Mouse (Mus musculus) splenic B cell, adult 2 months (primary cell): ENCODE measurements at regions not wholly inside any gene's neighbourhood (a gene's known extent, or its start where the extent isn't known, plus 50 kb on each side); places are given as distances from the start of the nearest gene placed in this dataset.

Experiments used
- DNase-seq: peaks from one replicate; pipeline ENCODE4 v3.0.0-alpha.2; 2011; ENCODE audit warnings: low read depth, low spot score
- H3K27me3 ChIP-seq: 2 replicates; pipeline ENCODE4 v1.6.1; 2012; ENCODE audit warnings: mild to moderate bottlenecking, low read length, moderate library complexity, mixed read lengths; ENCODE audit not compliant: control insufficient read depth, poor library complexity, insufficient read depth, severe bottlenecking
- H3K36me3 ChIP-seq: 2 replicates; pipeline ENCODE4 v1.6.1; 2012; ENCODE audit warnings: mild to moderate bottlenecking, low read length, moderate library complexity, mixed read lengths; ENCODE audit not compliant: control insufficient read depth, poor library complexity, insufficient read depth, severe bottlenecking

DNA sequence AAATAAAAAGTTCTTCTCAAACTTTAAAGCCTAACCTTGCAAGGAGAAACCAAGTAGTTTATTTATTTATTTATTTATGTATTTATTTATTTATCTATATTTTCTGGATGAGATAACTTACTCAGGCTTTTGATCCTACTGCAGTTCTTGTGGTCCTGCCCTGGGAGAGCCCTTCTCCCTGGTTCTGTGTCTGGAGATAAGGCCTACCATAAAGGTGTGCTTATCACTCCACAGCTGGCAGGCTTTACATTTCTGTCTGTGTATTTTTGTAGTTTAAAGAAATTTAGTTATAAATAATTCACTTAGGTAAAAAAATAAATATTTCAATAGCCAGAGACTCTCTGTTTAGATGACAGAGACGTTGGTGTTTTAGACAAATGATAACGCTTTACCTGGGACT, 224.5 kb upstream of the Itga1 start:
- no peaks in the 10 kb centered on the region for H3K27me3 ChIP-seq
- no peak for DNase-seq
- H3K36me3 ChIP-seq = no peaks in the 10 kb centered on the region

DNA sequence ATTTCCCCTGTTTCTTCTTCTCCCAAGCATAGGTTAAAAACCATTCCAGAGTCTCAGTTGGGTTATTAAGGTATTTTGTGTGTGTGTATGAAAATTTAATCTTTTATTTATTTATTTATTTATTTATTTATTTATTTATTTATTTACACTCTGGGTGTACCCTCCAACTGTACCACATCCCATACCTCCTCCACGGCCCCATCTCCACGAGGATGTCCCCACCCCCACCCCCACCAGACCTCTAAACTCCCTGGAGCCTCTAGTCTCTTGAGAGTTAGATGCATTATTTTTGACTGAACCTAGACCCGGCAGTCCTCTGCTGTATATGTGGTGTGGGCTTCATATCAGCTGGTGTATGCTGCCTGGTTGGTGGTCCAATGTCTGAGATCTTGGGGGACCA, 214.9 kb upstream of the Itga1 start:
- no peak for DNase-seq
- H3K27me3 ChIP-seq = no peaks in the 10 kb centered on the region
- H3K36me3 ChIP-seq = no peaks in the 10 kb centered on the region

DNA sequence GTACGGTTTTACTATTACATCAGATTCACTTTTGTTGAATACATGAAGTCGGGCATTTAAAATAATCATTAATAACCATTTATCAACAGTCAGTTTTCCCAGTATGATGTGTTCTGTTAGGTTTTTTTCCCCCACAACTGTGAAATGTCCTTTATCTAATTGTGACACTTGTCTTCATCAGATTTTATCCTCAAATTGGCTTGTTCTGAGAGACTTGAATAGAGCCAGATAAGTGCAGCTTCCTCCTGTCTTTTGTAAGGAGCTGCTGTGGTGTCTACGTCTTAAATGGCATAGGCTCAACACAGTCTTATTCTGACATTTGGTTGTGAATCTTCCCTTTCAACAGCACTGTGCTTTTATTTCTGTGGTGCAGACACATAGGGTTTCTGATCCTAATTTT, 206.8 kb upstream of the Itga1 start:
- no peaks in the 10 kb centered on the region for H3K27me3 ChIP-seq
- DNase-seq = no peak

DNA sequence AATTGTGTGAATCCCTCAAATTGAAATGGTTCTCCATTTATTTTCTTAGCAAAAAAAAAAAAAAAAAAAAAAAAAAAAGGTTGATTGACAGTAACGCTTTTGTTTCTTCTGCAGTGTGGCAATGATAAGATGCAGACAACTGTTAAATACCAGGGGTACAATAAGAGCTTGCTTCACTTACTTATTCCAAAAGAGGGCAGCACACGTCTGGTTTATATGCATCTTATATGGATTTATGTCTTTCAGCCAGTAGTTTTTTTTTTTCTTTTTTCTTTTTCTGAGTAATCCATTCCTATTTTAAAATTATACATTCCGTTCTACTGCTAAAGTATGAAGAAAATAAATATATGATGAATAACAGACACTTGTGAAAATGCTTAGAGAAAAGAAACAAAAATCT, 185.6 kb upstream of the Itga1 start:
- no peak for DNase-seq
- no peaks in the 10 kb centered on the region for H3K27me3 ChIP-seq

More for the DNA sequence above, 206.8 kb upstream of the Itga1 start:
- no peaks in the 10 kb centered on the region for H3K36me3 ChIP-seq

DNA sequence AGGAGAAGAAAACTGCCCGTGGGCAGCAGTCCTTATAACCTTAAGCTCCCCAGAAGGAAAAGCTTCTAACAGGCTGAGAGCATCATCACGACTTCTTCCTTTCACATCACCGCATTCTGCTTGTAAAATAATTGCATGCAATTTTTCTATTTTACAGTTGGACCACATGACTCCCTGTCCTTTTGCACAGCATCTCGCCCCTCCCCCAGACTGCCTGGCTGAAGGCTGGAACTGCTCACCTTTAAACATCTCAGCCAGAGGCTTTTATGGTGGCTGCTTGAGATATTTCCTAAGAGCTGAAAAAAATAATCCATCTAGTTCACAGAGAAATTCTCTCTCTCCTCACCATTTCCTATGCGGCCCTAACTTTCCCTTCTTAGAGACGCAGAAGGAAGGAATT, 164.4 kb upstream of the Itga1 start:
- Histone ChIP-seq H3K36me3 (no peaks in the 10 kb centered on the region), H3K27me3 (no peaks in the 10 kb centered on the region)
- DNase-seq = no peak

More for the DNA sequence above, 185.6 kb upstream of the Itga1 start:
- no peaks in the 10 kb centered on the region for H3K36me3 ChIP-seq

DNA sequence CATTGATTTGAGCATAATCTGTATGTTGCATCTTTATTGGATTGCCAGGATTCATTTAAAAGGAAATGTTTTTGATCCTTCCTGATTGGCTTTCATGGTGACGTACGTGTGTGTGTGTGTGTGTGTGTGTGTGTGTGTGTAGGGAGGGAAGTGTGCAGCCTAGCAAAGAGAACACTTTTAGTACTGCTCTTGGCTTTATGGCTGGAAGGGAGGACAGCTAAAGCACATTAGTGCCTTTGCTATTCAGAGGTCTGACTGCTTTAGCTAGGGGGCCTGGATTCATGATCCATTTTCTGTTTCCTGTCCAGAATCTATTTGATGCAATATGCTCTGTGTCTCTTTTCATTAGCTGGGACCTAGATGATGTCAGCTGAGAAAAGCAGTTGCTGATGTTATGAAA, 155.6 kb upstream of the Itga1 start:
- no peaks in the 10 kb centered on the region for H3K27me3 ChIP-seq
- DNase-seq = no peak

DNA sequence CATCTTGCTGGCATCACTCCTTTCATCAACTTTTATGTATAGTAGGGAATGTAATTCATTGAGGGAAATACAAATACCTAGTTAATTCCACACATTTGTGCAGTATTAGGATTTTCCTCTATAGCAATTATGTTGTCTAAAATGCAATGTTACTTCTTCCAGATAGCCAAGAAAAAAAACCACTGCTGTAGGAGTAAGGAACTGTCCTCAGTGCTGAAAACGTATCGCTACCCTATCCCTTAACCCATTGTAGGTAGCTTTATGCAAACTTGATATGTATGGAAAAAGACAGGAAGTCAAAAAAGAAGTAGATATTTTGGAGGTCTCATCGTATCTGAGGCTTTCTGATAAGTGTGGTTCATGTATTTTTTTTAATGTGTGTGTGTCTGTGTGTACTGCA, 150.8 kb upstream of the Itga1 start:
- no peaks in the 10 kb centered on the region for H3K27me3 ChIP-seq
- DNase-seq = no peak
- no peaks in the 10 kb centered on the region for H3K36me3 ChIP-seq

More for the DNA sequence above, 155.6 kb upstream of the Itga1 start:
- H3K36me3 ChIP-seq = no peaks in the 10 kb centered on the region

DNA sequence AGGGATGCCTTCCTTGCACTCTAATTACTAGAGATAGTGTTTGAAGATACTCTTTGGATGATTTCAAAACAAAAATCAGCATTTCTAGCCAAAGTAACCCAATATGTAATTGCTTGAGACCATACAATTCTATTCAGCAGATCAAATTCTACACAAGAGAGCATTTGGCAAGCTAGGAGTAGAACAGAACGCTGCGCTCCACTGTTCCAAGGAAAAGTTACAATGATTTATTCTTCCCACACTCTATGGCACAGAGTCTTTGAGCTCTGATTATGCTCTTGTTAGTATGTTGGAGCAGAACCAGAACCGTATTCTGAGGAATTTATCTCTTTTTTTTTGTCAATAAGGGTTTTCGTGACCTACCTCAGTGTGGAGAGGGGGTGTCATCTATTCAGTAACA, 130.2 kb upstream of the Itga1 start:
- no peaks in the 10 kb centered on the region for H3K36me3 ChIP-seq
- H3K27me3 ChIP-seq = no peaks in the 10 kb centered on the region
- DNase-seq = no peak

DNA sequence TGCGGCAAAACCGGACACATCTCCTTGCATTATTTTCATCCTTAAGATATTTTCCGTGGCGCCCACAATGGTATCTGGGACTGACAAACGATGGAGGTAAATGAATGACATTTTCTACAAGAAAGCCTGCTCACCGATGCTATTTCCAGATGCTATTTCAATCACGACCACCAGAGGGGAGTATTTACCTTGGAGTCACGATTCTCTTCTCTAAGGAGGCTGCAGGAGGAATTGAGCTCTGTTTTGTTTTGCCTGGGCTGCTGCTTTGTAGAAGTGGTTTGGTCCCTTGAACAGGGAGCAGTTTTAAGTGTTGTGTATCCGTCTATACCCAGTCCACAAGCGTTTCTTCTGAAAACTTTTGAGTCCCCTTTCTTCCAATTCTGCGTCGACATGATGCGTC, 128.7 kb upstream of the Itga1 start:
- no peaks in the 10 kb centered on the region for H3K27me3 ChIP-seq
- H3K36me3 ChIP-seq = no peaks in the 10 kb centered on the region
- peak; percentile 69 for DNase-seq

DNA sequence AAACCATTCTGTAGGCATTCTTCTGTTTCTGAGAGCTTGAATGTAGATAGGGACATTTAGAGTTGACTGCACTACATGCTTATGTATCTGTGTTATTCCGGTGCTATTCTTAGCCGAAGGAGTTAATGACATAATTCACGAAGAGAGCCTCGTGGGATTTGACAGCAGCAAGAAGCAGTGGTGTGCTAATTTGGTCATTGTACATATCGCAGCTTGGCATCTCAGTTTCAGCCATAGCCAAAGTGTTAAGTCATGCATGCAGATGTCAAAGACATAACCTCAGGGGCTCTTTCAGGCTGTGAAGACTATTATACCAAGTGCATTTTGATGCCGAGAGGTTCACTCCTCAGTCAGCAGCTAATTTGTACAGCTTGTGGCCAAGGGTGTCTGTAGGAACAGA, 125.1 kb upstream of the Itga1 start:
- DNase-seq = peak; percentile 10
- H3K27me3 ChIP-seq = no peaks in the 10 kb centered on the region
- H3K36me3 ChIP-seq = no peaks in the 10 kb centered on the region

DNA sequence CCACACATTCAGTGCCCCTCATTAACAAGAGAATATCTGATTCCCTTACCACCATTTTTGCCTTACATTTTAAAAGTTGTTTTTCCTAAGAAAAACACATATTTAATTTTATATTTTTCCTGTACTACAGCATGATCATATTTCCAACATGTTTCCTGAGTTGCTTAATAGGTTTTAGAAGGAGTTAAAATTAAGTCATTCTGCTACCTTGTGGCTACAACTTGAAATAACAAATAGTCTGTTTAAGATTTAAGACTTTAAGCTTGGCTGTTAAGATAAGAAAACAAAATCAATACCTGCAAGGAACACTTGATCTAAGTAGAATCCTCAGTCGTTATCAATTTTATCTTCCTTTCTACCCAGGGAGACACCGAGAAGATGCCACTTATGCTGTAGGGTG, 117.9 kb upstream of the Itga1 start:
- no peaks in the 10 kb centered on the region for H3K36me3 ChIP-seq
- no peak for DNase-seq
- no peaks in the 10 kb centered on the region for H3K27me3 ChIP-seq

DNA sequence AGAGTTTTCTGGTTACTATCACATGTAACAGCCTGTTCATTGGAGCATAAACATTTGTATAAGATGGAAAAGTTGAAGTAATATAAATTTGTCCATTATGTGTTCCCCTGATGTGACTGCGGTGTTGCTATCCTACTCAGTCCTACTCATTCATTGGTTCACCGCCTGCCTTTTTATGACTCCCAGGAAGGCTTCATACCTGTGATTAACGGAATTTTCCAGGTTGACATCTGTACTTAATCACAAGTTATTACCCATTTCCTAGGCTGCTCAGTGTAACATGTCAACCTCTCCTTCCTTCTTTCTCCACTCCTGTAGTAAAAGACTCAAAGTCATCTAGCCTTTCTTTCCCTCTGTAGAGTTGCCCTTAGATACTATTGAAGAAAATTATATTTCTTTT, 109.5 kb upstream of the Itga1 start:
- Histone ChIP-seq H3K27me3 (no peaks in the 10 kb centered on the region), H3K36me3 (no peaks in the 10 kb centered on the region)
- DNase-seq = no peak

DNA sequence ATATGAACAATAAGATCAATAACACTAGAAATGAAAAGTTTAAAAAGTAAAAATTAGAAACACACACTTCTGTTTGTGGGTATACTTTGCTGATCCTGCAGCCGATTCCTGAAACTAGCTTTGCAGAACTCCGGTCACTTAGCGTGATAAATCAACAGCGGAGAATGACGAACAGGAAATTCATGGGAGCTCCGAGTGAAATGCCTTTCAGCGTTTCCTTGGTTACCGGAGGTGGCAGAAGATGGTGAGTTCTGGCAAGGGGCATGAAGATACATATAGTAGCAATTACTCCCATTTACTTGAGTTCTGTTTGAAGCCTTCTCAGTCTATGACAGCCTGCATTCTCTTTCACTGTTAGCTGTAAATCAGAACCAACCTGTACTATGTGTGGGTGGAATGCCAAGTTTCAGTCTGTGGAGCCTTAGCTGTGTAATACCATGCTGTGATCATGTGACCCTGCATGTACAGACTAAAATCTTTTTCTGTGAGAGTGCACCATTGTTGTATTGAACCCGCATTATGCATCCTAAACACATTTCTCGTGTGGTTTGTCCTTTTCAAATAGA, 109.0 kb upstream of the Itga1 start:
- DNase-seq = peak; percentile 8
- Histone ChIP-seq H3K36me3 (no peaks in the 10 kb centered on the region), H3K27me3 (no peaks in the 10 kb centered on the region)

DNA sequence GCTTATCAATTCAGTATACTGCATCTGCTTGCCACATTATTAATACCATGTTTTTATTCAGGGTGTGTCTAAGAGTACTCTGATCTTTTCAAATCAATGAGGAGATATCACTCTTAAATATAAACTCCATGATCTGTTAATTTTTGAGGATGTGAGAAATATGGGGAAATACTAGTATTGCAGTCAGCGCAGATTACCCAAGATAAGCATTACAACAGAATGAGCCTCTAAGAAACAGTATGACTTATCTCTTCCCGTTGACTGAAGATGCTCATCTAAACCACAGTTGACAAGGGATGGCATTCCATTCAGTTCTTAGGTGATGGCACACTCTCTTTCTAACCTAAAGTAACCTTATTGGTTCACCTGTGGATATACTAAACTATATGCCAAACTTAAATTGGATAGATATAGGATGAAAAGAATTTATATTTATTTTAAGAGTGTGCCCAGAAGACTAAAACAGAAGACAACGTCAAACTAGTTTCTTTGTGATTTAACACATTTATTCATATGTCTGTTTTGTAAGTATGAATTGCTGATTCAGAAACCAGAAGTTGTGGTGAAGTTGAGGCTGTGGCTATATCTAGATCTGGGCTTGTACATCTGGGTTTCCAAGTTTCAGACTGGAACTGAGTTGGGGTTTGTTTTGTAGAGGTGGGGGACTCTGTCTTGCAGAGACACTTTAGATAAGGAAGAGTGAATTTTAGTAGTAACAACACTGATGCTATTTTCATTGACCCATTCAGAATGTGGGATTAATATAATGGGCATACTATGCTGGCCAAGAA, 107.8 kb upstream of the Itga1 start:
- no peaks in the 10 kb centered on the region for H3K36me3 ChIP-seq
- no peaks in the 10 kb centered on the region for H3K27me3 ChIP-seq
- DNase-seq = no peak

DNA sequence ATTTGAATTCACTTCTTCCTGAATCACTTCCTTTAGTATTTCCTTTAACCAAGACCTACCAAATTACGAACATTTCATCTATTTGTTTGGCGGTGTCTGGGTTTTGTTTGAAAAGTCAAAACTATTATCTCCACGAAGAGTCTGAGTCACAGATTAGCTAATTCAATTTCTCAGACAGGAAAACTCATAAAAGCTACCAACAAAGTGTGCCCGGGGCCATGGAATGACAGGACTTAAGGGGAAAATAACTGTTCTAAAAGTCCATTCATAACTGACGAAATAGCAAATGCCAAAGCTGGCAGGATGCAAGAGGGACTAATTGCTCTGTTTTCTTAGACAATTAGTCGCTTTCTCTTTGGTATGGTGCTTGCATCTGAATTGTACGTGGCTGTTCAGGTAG, 105.0 kb upstream of the Itga1 start:
- Histone ChIP-seq H3K27me3 (no peaks in the 10 kb centered on the region), H3K36me3 (no peaks in the 10 kb centered on the region)
- DNase-seq = no peak

DNA sequence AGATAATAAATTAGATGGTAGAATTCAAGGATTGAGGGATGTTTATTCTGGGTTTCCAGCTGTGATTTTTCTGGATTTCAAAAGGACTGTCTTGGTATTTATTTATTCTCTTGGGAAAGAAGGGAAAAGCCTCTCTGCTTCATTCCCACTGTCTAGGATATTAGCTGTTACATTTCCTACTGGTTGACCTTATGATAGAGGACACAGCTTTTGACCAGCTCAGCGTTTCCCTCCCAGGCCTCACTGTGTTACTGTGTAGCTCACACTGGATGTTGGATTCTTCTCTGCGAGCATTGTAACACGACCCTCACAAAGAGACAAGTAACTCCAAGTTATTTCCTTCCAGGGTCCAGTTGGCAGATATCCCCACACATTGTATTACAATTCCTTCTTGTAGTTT, 97.4 kb upstream of the Itga1 start:
- Histone ChIP-seq H3K36me3 (no peaks in the 10 kb centered on the region), H3K27me3 (no peaks in the 10 kb centered on the region)
- no peak for DNase-seq
